Comparison of ENCODE assay signal across 20 mouse cellular contexts in genomic region chr2:75090439-75090838, GRCm38 (mm10).
DNase-seq lines count a peak whose midpoint lies in the region; ATAC-seq lines count a peak whose summit lies in the region.
"Had no signal": no experiment of that assay in that cellular context is flagged by ENCODE, and none has a peak within 500 bp of the region (broad histone marks: within the 10 kb centered on the region; RNA-seq: fewer than 3 reads in every experiment).

No protein-coding gene starts in this region.

- H3K4me3 ChIP-seq in hindbrain, embryonic 15.5 days, result no peak overlapping the region
- H3K4me3 ChIP-seq in hindbrain, embryonic 11.5 days (ENCODE audit: low read depth, low read length), result no peak overlapping the region
- H3K4me3 ChIP-seq in neural tube, embryonic 11.5 days (ENCODE audit: low read depth, low read length), result no peak overlapping the region
- H3K4me3 ChIP-seq in neural tube, embryonic 12.5 days, result no peak overlapping the region
- H3K4me3 ChIP-seq: embryonic facial prominence, embryonic 12.5 days; heart, adult 2 months; left cerebral cortex, adult 2 months; stomach, embryonic 15.5 days had no signal

- H3K4me2 ChIP-seq in hindbrain, embryonic 15.5 days, result 0 out of 2 replicates have a peak overlapping the region, but pooled peaks have one; percentile 6
- H3K4me2 ChIP-seq in hindbrain, embryonic 11.5 days (replicated peaks; ENCODE audit: low read depth, low read length), result no peak overlapping the region
- peak overlapping the region; percentile 5; the same call in 1 of the 2 replicates for H3K4me2 ChIP-seq in neural tube, embryonic 11.5 days (ENCODE audit: low read depth)
- H3K4me2 ChIP-seq in neural tube, embryonic 12.5 days (replicated peaks), result peak overlapping the region; percentile 45
- H3K4me2 ChIP-seq: embryonic facial prominence, embryonic 12.5 days; midbrain, embryonic 11.5 days; stomach, embryonic 15.5 days had no signal

- no peak overlapping the region for H3K27ac ChIP-seq in hindbrain, embryonic 15.5 days (replicated peaks)
- no peak overlapping the region for H3K27ac ChIP-seq in hindbrain, embryonic 11.5 days (ENCODE audit: low read depth, low read length)
- H3K27ac ChIP-seq in neural tube, embryonic 11.5 days (ENCODE audit: low read depth, low read length), result peak overlapping the region; percentile 17; the same call in 1 of the 2 replicates
- H3K27ac ChIP-seq in neural tube, embryonic 12.5 days, result no peak overlapping the region
- H3K27ac ChIP-seq: embryonic facial prominence, embryonic 12.5 days; heart, adult 2 months; kidney, postnatal 0 days; left cerebral cortex, adult 2 months; stomach, embryonic 15.5 days had no signal

- WGBS in hindbrain, embryonic 15.5 days, result 55% methylated on average over 16 of the region's 16 CpGs
- 74% methylated on average over 16 of the region's 16 CpGs for WGBS in hindbrain, embryonic 11.5 days
- WGBS in neural tube, embryonic 11.5 days, result 22% methylated on average over 16 of the region's 16 CpGs
- WGBS in neural tube, embryonic 12.5 days, result 13% methylated on average over 16 of the region's 16 CpGs

- peaks cover 8% of the 10 kb centered on the region; the same call in 1 of the 2 replicates for H3K4me1 ChIP-seq in hindbrain, embryonic 15.5 days (replicated peaks)
- H3K4me1 ChIP-seq in hindbrain, embryonic 11.5 days (replicated peaks; ENCODE audit: control insufficient read depth, insufficient read depth, low read length), result no peaks in the 10 kb centered on the region
- H3K4me1 ChIP-seq in neural tube, embryonic 11.5 days (ENCODE audit: control insufficient read depth, insufficient read depth, low read length), result peaks cover 16% of the 10 kb centered on the region
- peaks cover 26% of the 10 kb centered on the region for H3K4me1 ChIP-seq in neural tube, embryonic 12.5 days
- H3K4me1 ChIP-seq: stomach, embryonic 15.5 days had no signal

- H3K27me3 ChIP-seq in hindbrain, embryonic 15.5 days, result no peaks in the 10 kb centered on the region
- no peaks in the 10 kb centered on the region for H3K27me3 ChIP-seq in hindbrain, embryonic 11.5 days (ENCODE audit: control insufficient read depth, insufficient read depth, low read length)
- no peaks in the 10 kb centered on the region for H3K27me3 ChIP-seq in neural tube, embryonic 11.5 days (ENCODE audit: control insufficient read depth, insufficient read depth, low read length)
- H3K27me3 ChIP-seq in neural tube, embryonic 12.5 days (replicated peaks), result no peaks in the 10 kb centered on the region
- H3K27me3 ChIP-seq: embryonic facial prominence, embryonic 12.5 days; stomach, embryonic 15.5 days had no signal

- no peak for DNase-seq in hindbrain, embryonic 11.5 days (ENCODE audit: low spot score)
- peak; percentile 59 for DNase-seq in neural tube, embryonic 11.5 days (ENCODE audit: low spot score)
- DNase-seq in neural tube, embryonic 10.5 days (ENCODE audit: extremely low spot score, low spot score), result no peak
- DNase-seq in lung, postnatal 36 days, result no peak
- no peak for DNase-seq in frontal cortex, postnatal 10 days (ENCODE audit: low spot score in 2 of 2)
- DNase-seq: adrenal gland, postnatal 10 days; cerebellum, adult 8-10 months; forebrain, postnatal 0 days; gastrocnemius, postnatal 36 days; heart, adult 2 months; thymus, postnatal 25 days had no signal

- no peak for ATAC-seq in hindbrain, embryonic 15.5 days (ENCODE audit: low FRiP score, low read depth)
- ATAC-seq in hindbrain, embryonic 11.5 days (ENCODE audit: low FRiP score), result no peak
- ATAC-seq in neural tube, embryonic 11.5 days (ENCODE audit: insufficient read depth, low FRiP score, low TSS enrichment), result peak; percentile 61
- ATAC-seq in neural tube, embryonic 12.5 days (ENCODE audit: low FRiP score, low read depth), result peak; percentile 61; the same call in 1 of the 2 replicates
- ATAC-seq: activated CD4-positive, CD25-positive, alpha-beta regulatory T cell, adult 4 months; forebrain, postnatal 0 days; inflammation-experienced regulatory T-cells, adult 6 months had no signal

- no peaks in the 10 kb centered on the region for H3K9me3 ChIP-seq in hindbrain, embryonic 15.5 days
- H3K9me3 ChIP-seq in hindbrain, embryonic 11.5 days (ENCODE audit: control insufficient read depth, low read length), result no peaks in the 10 kb centered on the region
- no peaks in the 10 kb centered on the region for H3K9me3 ChIP-seq in neural tube, embryonic 11.5 days (ENCODE audit: control insufficient read depth, low read length)
- H3K9me3 ChIP-seq in neural tube, embryonic 12.5 days, result no peaks in the 10 kb centered on the region
- H3K9me3 ChIP-seq: embryonic facial prominence, embryonic 12.5 days; stomach, embryonic 15.5 days had no signal

- H3K9ac ChIP-seq in hindbrain, embryonic 15.5 days, result no peak overlapping the region
- no peak overlapping the region for H3K9ac ChIP-seq in hindbrain, embryonic 11.5 days (ENCODE audit: low read depth, low read length)
- H3K9ac ChIP-seq in neural tube, embryonic 11.5 days (ENCODE audit: low read length), result no peak overlapping the region
- no peak overlapping the region for H3K9ac ChIP-seq in neural tube, embryonic 12.5 days
- H3K9ac ChIP-seq: embryonic facial prominence, embryonic 12.5 days; forebrain, postnatal 0 days; stomach, embryonic 15.5 days had no signal

- no peaks in the 10 kb centered on the region for H3K36me3 ChIP-seq in hindbrain, embryonic 15.5 days
- H3K36me3 ChIP-seq in hindbrain, embryonic 11.5 days (ENCODE audit: control insufficient read depth, insufficient read depth, low read length), result no peaks in the 10 kb centered on the region
- no peaks in the 10 kb centered on the region for H3K36me3 ChIP-seq in neural tube, embryonic 11.5 days (ENCODE audit: control insufficient read depth, insufficient read depth, low read length)
- no peaks in the 10 kb centered on the region for H3K36me3 ChIP-seq in neural tube, embryonic 12.5 days
- H3K36me3 ChIP-seq: embryonic facial prominence, embryonic 12.5 days; stomach, embryonic 15.5 days had no signal

Comparison
In these comparisons a context has a peak if more than half of its experiments do, and no peak if none do; other contexts are left out.
1. ATAC-seq: peak in neural tube, embryonic 11.5 days (single experiment) and neural tube, embryonic 12.5 days (single experiment); none in hindbrain, embryonic 15.5 days (single experiment) and hindbrain, embryonic 11.5 days (single experiment).